Mouse (Mus musculus): ENCODE results near the gene Kcnk3.

DNA sequence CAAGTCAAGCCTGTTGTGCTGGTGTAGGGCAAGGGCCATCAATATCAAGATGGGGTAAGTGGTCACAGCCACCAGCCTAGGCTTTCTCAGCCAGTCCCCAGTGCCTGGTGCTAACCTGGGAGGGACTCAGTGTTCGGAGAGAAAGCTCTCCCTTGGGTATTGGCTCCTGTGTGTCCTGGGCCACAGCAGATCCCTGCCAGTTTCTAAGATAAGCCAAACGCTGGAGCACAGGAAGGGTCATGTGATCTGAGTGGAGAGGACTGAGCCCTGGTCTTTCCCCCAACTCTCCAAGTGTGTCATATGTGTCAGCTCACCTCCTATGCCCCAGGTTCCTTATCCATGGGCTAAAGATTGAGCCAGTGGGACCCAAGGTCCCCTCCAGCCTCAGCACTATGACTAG lies 869 bp upstream of the Kcnk3 start:
- TF ChIP-seq CTCF (IDR thresholded peaks at IDR 0.05; ENCODE audit: borderline replicate concordance, insufficient read depth, low read depth, low read length) (no peak), POLR2A (IDR thresholded peaks at IDR 0.05; ENCODE audit: borderline replicate concordance, insufficient read depth, low read length) (no peak)
